Mouse (Mus musculus) heart, adult 2 months (tissue): ENCODE data around the gene Fstl3. TPM values are rescaled to one million over a fixed set of nuclear protein-coding genes. Genes with fewer than 3 reads are reported as not detected.

Experiments used
- DNase-seq, 2 experiments: peaks; one replicate each; pipeline ENCODE4 v3.0.0; 2021
- H3K27ac ChIP-seq: fragments of 200-600 bp; 2 replicates; pipeline ENCODE4 v1.8.1; 2022
- H3K27me3 ChIP-seq: fragments of 200-500 bp; 2 replicates; pipeline ENCODE4 v1.6.1; 2012; ENCODE audit warnings: mild to moderate bottlenecking, low read length, inconsistent platforms, mixed read lengths; ENCODE audit not compliant: control insufficient read depth, insufficient read depth
- H3K36me3 ChIP-seq: fragments of 200-500 bp; 2 replicates; pipeline ENCODE4 v1.6.1; 2012; ENCODE audit warnings: low read length, inconsistent platforms; ENCODE audit not compliant: control insufficient read depth, insufficient read depth
- H3K4me1 ChIP-seq: fragments of 200-500 bp; 2 replicates; pipeline ENCODE4 v1.6.1; 2011; ENCODE audit warnings: low read length; ENCODE audit not compliant: control insufficient read depth, insufficient read depth
- H3K4me3 ChIP-seq: fragments of 200-600 bp; 2 replicates; pipeline ENCODE4 v1.8.1; 2022
- H3K79me2 ChIP-seq: fragments of 200-500 bp; replicated peaks from 2 replicates; pipeline ENCODE4 v1.6.1; 2012; ENCODE audit warnings: mild to moderate bottlenecking, inconsistent platforms, low read length, moderate library complexity, mixed read lengths; ENCODE audit not compliant: control insufficient read depth, insufficient read depth
- H3K9ac ChIP-seq: fragments of 200-500 bp; 2 replicates; pipeline ENCODE4 v1.6.1; 2012; ENCODE audit warnings: low read depth, mild to moderate bottlenecking, control low read depth, inconsistent platforms, low read length, mixed read lengths
- CTCF ChIP-seq: fragments of 200-600 bp; IDR thresholded peaks from 2 replicates; pipeline ENCODE4 v1.8.1; 2022; ENCODE audit warnings: antibody characterized with exemption, mild to moderate bottlenecking, moderate library complexity
- EP300 ChIP-seq: fragments of 200-500 bp; IDR thresholded peaks from 2 replicates; pipeline ENCODE4 v1.6.1; 2011; ENCODE audit warnings: low read depth, low read length, control low read depth; ENCODE audit not compliant: insufficient read depth
- POLR2A ChIP-seq: fragments of 200-500 bp; IDR thresholded peaks from 2 replicates; pipeline ENCODE4 v1.6.1; 2011; ENCODE audit warnings: mild to moderate bottlenecking, low read depth, low read length, control low read depth; ENCODE audit not compliant: insufficient read depth
- WGBS: fragments of 180-500 bp; shearing (Covaris S2); methylation state at CpG from one replicate; pipeline ENCODE4 v1.1.7; 2018; 5-methylcytosine and 5-hydroxymethylcytosine counted together
- intact Hi-C: fragments of 180-260 bp; cut with DNase I; formaldehyde crosslinking; loops from one replicate; pipeline ENCODE4 v1.15.1; 2025
- polyA plus RNA-seq: library from polyadenylated mRNA; depleted of rRNA; stranded (reverse); fragments of >200 nt; gene quantifications from 2 replicates; pipeline ENCODE4 v1.2.3, GENCODE M21; 2012
- total RNA-seq, 2 experiments: library from RNA; stranded (reverse); gene quantifications; 2 replicates each; pipeline ENCODE4 v1.2.3; 2021

The Fstl3 gene
- total and polyA plus RNA-seq, 3 experiments, result 3.8 to 11.9 (median 4.7) TPM

GRCm38 (mm10) chr10:79736706-79737105 lies 40.4 kb upstream of the Fstl3 start:
- intact Hi-C loops, result no loop called here
- WGBS, result 58% methylated on average over 14 of the region's 14 CpGs

GRCm38 (mm10) chr10:79738259-79738658 lies 38.8 kb upstream of the Fstl3 start:
- Histone ChIP-seq H3K27ac (no peak overlapping the region), H3K36me3 (no peaks in the 10 kb centered on the region), H3K9ac (no peak overlapping the region), H3K27me3 (no peaks in the 10 kb centered on the region), H3K4me1 (no peaks in the 10 kb centered on the region), H3K79me2 (no peaks in the 10 kb centered on the region), H3K4me3 (no peak overlapping the region)
- TF ChIP-seq EP300 (no peak), CTCF (peak; percentile 56), POLR2A (no peak)
- intact Hi-C loops, result no loop called here
- WGBS, result 96% methylated on average over 10 of the region's 10 CpGs
- DNase-seq, result no peak

More at GRCm38 (mm10) chr10:79736706-79737105, 40.4 kb upstream of the Fstl3 start:
- no peaks in the 10 kb centered on the region for H3K79me2 ChIP-seq
- H3K4me3 ChIP-seq, result no peak overlapping the region
- TF ChIP-seq CTCF (no peak), EP300 (no peak), POLR2A (no peak)
- H3K4me1 ChIP-seq, result no peaks in the 10 kb centered on the region
- H3K9ac ChIP-seq, result no peak overlapping the region
- H3K27ac ChIP-seq, result no peak overlapping the region
- no peak for DNase-seq
- H3K36me3 ChIP-seq, result no peaks in the 10 kb centered on the region
- H3K27me3 ChIP-seq, result no peaks in the 10 kb centered on the region

- Histone ChIP-seq H3K4me3 (no peak overlapping the region), H3K27me3 (no peaks in the 10 kb centered on the region), H3K36me3 (no peaks in the 10 kb centered on the region), H3K79me2 (no peaks in the 10 kb centered on the region), H3K9ac (no peak overlapping the region), H3K27ac (no peak overlapping the region), H3K4me1 (no peaks in the 10 kb centered on the region)
- TF ChIP-seq EP300, result no peak
- no peak for TF ChIP-seq POLR2A
- no peak for TF ChIP-seq CTCF
- no peak for DNase-seq
- intact Hi-C loops, result no loop called here
- WGBS, result 96% methylated on average over 28 of the region's 28 CpGs
Observed at GRCm38 (mm10) chr10:79739234-79739633, 37.8 kb upstream of the Fstl3 start.

GRCm38 (mm10) chr10:79740863-79741262 lies 36.2 kb upstream of the Fstl3 start:
- Histone ChIP-seq H3K36me3 (no peaks in the 10 kb centered on the region), H3K4me1 (peaks cover 5% of the 10 kb centered on the region; the same call in 1 of the 2 replicates), H3K27ac (no peak overlapping the region), H3K79me2 (no peaks in the 10 kb centered on the region), H3K9ac (no peak overlapping the region), H3K27me3 (no peaks in the 10 kb centered on the region), H3K4me3 (no peak overlapping the region)
- no peak for DNase-seq
- WGBS, result 86% methylated on average over 11 of the region's 11 CpGs
- TF ChIP-seq EP300 (no peak), CTCF (peak; percentile 45), POLR2A (no peak)
- intact Hi-C loops, result no loop called here

- no peaks in the 10 kb centered on the region for H3K27me3 ChIP-seq
- no peak for TF ChIP-seq POLR2A
- TF ChIP-seq CTCF, result no peak
- TF ChIP-seq EP300, result no peak
Observed at GRCm38 (mm10) chr10:79743161-79743560, 33.9 kb upstream of the Fstl3 start.

GRCm38 (mm10) chr10:79743650-79744365 lies 33.3 kb upstream of the Fstl3 start:
- H3K79me2 ChIP-seq, result no peaks in the 10 kb centered on the region
- H3K36me3 ChIP-seq, result no peaks in the 10 kb centered on the region
- no peak for DNase-seq
- no peak overlapping the region for H3K4me3 ChIP-seq
- H3K9ac ChIP-seq, result no peak overlapping the region
- peaks cover 6% of the 10 kb centered on the region for H3K4me1 ChIP-seq
- intact Hi-C loops, result no loop called here
- H3K27me3 ChIP-seq, result no peaks in the 10 kb centered on the region
- 90% methylated on average over 15 of the region's 15 CpGs for WGBS
- TF ChIP-seq EP300, result no peak
- no peak for TF ChIP-seq CTCF
- TF ChIP-seq POLR2A, result no peak
- H3K27ac ChIP-seq, result no peak overlapping the region

More at GRCm38 (mm10) chr10:79743161-79743560, 33.9 kb upstream of the Fstl3 start:
- H3K4me3 ChIP-seq, result no peak overlapping the region
- intact Hi-C loops, result no loop called here
- no peak overlapping the region for H3K27ac ChIP-seq
- H3K9ac ChIP-seq, result no peak overlapping the region
- WGBS, result 86% methylated on average over 11 of the region's 11 CpGs
- H3K79me2 ChIP-seq, result no peaks in the 10 kb centered on the region
- peaks cover 6% of the 10 kb centered on the region for H3K4me1 ChIP-seq
- DNase-seq, result no peak
- no peaks in the 10 kb centered on the region for H3K36me3 ChIP-seq
